Mouse (Mus musculus) kidney, adult 8-10 months (tissue): Measurements from ENCODE around the gene Zdhhc11.
A peak's percentile ranks its signal among the peaks of the same experiment; 100 is the strongest.
"Not testable (repeated sequence)": the region's sequence is repeated elsewhere in the genome, so short reads cannot be mapped to it uniquely, and the experiment has no call there.

Source experiments
- DNase-seq, 2 experiments: peaks; one replicate each; pipeline ENCODE4 v3.0.0; 2022

Gene Zdhhc11

GRCm38 (mm10) chr13:73963551-73963950 is at the start of gene Zdhhc11:
Gene Zdhhc11, plus strand, starts transcription at chr13:73963851.
- no peak for DNase-seq

DNA sequence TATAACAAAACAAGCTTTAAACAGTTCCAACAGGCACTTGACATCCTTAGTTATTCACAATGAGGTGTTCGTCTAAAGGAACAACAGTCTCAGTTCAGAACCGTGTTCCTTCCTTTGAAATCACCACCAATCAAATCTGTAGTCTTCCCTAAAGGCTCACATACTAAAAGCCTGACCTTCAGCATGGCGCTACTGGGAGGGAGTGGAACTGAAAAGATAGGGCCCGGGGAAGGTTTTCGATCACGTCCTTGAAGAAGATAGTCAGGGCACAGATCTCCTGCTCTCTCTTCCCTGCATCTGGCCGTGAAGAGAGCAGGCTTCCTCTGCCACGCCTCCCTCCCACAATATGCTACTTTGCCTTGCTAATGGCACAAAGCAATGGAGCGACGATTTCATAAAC is 31.4 kb upstream of the Zdhhc11 start:
- no peak for DNase-seq

DNA sequence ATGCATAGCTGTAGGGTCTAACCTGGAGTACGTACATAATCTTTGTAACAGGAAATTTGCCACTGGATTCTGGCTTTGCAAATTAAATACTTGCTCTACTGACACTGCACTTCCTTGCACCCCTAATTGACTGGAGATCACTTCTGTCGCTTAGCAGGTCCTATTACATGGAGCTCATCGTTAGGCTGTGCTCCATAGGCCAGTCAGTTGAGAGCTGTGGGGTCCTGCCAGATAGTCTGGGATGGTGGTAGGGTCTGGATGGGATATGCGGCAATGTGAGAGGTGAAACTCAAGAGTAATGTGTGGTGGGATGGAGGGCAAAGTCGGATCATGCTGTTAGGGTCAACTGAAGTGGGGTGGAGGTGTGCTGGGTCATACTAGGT is 26.7 kb upstream of the Zdhhc11 start:
- no peak for DNase-seq

GRCm38 (mm10) chr13:73937321-73938176 is 26.1 kb upstream of the Zdhhc11 start, which contains the start of the genes Trip13 and Brd9:
Gene Trip13, minus strand, starts transcription at chr13:73937784.
Gene Brd9, plus strand, starts transcription at chr13:73937811.
- peak; percentile 84 to 91 for DNase-seq

GRCm38 (mm10) chr13:73938177-73938560 is 25.5 kb upstream of the Zdhhc11 start:
- DNase-seq = no peak

GRCm38 (mm10) chr13:73939101-73939500 is 24.6 kb upstream of the Zdhhc11 start:
- no peak for DNase-seq

GRCm38 (mm10) chr13:73944606-73945005 is 19.0 kb upstream of the Zdhhc11 start:
- no peak for DNase-seq

- no peak for DNase-seq
These were observed 10.0 kb upstream of the Zdhhc11 start for GRCm38 (mm10) chr13:73953551-73954130.

GRCm38 (mm10) chr13:73954666-73955065 is 9.0 kb upstream of the Zdhhc11 start:
- DNase-seq = no peak

GRCm38 (mm10) chr13:73955531-73955930 is 8.1 kb upstream of the Zdhhc11 start:
- no peak for DNase-seq

DNA sequence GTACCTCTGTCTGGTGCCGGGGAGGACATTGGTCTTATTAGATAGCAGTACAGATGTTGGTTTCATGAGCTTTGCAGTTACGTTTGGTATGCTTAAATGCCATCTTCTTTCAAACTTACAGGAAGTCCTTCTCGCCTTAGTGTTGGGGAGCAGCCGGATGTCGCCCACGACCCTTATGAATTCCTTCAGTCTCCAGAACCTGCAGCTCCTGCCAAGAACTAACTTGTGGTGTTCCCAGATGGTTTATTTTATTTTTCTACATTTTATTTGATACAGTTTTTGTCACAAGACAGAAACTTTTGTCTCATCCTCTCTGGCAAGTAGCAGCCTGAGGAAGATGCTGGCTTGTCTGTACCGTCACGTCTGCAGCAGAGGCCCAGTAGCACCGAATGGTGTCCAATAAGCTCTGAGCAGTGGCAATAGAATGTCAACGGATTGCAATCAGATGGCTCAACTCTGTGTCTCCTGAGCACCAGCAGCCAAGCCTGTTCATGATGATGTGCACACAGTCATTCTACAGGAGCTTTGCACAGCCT is 3.5 kb upstream of the Zdhhc11 start:
- DNase-seq = no peak

- DNase-seq = no peak
These were observed 2.5 kb upstream of the Zdhhc11 start for GRCm38 (mm10) chr13:73961177-73961576.

DNA sequence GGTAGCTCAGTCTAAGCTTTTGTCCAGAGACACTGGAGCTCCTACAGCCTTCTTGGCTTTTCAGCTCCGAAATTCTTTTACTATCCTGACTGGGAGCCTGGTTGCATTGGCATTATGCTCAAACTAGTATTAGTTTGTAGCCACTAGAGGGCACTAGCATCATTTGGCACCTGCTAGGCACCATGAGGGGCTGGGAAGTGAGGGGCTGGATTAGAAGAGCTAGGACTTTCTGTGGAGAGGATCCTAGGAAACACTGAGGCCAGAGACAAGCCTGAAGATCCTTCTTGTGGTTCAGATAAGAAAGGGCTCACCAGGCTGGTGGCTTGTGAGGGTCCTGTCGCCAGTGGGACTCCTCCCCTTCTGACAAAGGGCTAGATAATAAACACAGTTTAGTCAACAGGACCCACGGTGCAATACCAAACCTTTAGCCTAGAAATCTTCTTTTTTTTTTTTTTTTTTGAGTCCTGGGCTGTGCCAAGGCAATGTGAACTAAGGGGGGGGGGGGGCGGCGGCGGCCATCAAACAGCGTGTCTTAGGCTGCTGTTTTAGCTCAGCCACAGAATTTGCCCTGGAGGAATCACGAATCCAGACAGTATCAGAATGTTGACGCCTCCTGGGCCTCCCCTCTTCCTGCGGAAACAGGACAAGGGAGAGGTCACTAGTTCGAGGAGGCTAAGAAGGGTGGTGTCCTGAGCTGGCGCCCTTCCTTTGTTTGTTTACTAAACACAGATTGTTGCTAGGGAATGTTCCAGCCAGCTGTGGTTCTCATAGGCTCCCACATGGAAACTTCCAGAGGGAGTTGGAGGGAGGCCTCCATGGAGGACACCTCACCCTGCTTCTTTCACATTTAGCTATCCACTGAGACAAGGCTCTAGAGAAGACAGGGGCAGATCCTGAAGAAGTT is 7.1 kb downstream of the Zdhhc11 start:
- DNase-seq = peak; percentile 76 to 82

GRCm38 (mm10) chr13:73974523-73974922 is 10.9 kb downstream of the Zdhhc11 start:
- no peak for DNase-seq

DNA sequence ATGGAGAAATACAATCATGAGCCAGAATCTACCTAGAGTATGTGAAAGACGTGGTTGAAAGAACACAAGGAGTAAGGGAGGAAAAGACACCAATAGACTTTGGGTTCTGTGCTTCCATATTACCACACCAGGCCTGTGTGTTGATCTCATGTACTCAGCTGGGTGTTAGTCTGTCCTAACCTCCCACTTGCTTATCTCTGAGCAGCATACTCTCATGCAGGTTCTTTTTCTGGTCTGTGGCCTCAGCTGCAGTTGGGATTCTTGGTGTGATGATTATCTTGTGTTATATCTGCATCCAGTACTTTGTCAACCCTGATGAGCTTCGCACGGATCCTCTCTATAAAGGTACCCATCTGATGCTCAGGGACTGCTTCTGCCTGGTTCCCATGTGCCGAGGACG is 13.3 kb downstream of the Zdhhc11 start:
- DNase-seq = no peak

DNA sequence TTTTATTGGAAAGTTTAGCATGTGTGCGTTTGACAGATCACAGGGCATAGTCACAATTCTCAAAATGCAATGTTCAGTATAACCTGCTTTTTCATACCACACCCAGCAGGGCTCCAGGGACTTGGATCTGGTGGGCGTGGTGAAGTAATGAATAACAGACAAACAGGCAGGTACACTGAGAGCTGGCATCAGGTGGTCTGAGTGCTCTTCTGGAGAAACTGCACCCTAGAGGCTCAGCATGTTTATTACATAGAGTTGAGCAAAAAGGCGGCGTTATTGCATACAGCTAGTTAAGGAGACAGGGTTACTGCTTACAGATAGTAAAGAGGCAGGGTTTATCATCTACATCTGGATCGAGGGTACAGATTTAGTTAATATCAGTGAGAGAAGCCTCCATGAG is 26.7 kb downstream of the Zdhhc11 start:
- DNase-seq = no peak

DNA sequence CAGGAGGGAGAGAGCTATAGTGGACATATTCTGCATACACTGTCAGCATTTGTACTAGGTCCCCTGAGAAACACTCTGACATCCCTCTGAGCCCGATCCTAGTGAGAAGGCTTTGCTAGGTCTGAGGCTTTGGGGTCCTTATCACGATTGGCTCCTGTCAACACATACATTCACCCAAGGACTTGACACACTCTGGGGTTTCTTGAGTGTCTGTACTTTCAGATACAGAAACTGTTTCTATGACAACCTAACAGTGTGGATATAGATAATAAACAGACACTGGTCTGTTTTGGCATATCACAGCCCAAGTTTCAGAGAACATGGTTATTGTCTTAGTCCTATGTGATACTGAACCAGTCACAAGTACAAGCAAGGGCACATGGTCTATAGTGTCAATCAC is 27.1 kb downstream of the Zdhhc11 start:
- no peak for DNase-seq

- DNase-seq = no peak
These were observed 27.6 kb downstream of the Zdhhc11 start for GRCm38 (mm10) chr13:73991267-73991666.

DNA sequence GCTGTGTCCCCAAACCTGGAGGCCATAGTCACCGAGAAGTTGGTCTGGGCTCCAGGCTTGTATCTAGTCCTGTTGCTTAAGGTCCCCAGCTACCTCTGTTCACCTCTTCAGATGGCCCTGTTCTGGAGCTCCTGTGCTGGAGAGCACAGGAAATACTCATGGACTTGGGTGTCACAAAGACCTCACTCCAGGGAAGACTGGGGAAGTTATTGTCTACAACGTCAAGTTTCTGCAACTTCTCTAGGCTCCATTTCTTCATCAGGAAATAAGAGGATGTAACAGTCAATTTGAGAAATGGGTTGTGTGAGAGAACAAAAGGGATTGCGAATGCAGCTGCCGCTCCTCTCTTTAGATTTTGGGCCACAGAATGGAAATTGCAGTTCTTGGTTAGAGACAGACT is 32.8 kb downstream of the Zdhhc11 start:
- DNase-seq = no peak

- no peak for DNase-seq
These were observed 36.9 kb downstream of the Zdhhc11 start for GRCm38 (mm10) chr13:74000519-74000918.

- DNase-seq = no peak
These were observed 37.3 kb downstream of the Zdhhc11 start for GRCm38 (mm10) chr13:74000961-74001360.

DNA sequence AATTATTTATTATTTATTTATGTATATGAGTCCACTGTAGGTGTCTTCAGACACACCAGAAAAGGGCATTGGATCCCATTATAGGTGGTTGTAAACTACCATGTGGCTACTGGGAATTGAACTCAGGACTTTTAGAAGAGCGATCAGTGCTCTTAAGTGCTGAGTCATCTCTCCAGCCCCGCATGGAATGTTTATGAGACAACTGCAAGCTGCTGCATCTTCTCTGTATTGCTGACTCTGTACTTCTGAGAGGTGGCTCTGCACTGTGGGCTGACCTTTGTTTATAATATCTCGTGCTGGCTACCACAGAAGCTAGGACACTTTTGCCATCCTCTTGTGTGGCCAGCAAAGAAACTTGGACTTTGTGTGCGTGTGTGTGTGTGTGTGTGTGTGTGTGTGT is 37.8 kb downstream of the Zdhhc11 start:
- no peak for DNase-seq

- DNase-seq = not testable (repeated sequence)
These were observed 43.2 kb downstream of the Zdhhc11 start for GRCm38 (mm10) chr13:74006881-74007280.
